Mouse (Mus musculus): ENCODE results near the gene Rem2. TPM values are rescaled to one million over a fixed set of nuclear protein-coding genes. Genes with fewer than 3 reads are reported as not detected.

Gene Rem2
- total RNA-seq, 2 experiments from 2014 or later: not detected

DNA sequence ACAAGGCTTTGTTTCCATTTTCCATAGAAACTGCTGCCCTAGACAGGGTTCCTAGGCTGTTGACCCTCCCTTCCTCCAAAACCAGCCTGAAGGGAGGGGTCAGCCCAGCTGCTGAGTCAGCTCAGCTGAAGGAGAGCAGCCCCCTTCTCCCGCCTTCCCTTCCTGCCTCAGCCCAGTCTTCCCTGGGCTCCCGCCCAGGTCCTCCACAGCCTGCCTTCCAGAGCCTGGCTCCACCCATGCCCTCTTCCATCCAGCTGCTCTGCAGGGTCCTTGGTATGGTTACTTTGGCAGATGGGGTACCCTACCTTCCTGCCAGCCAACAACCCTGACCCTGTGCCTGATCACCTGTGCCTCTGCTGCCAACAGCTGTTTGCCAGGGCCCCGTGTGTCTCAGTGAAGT lies 32.7 kb upstream of the Rem2 start:
- ATAC-seq (replicated peaks; ENCODE audit: low FRiP score, poor library complexity, severe bottlenecking): no peak

DNA sequence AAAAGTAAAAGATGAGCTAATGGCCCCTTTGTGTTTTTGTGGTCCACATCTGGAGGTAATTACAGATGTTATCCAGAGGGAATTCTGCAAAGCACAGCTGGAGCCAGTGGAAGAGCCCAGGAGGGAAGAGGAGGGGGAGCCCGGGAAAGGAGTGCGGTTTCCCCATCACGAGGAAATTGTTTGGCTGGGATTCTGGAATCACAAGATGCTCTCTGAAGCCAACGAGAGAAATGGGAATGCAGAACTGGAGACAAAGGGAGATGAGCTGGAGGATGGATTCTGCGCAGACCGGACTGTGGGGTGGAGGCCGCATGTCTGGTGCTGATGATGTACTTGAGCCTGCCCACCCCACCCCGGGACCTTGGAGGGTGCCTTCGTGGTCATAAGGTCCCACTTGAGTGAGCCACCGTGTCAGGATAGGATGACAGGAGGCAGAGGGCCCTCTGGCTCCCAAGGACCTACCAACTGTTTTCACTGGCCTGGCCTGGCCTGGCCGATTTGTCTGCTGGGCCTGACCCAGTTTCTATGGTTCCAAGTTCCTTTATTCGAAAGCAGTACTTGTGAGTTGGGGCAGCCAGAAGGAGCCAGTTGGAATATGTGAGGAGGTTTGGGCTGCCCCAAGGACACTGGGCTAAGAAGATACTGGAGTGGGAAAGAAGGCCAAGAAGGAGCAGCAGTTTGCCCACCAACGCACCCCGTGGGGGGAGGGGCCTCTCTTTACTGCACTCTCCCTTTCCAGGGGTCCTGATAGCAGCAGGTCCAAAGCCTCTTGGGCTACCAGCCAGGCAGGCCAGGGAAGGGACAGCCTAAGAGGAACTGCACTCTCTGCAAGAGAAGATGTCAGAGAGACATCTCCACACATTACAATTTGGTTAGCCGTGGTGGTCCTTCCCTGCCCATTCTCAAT lies 31.9 kb upstream of the Rem2 start:
- ATAC-seq (replicated peaks; ENCODE audit: low FRiP score, poor library complexity, severe bottlenecking): no peak

DNA sequence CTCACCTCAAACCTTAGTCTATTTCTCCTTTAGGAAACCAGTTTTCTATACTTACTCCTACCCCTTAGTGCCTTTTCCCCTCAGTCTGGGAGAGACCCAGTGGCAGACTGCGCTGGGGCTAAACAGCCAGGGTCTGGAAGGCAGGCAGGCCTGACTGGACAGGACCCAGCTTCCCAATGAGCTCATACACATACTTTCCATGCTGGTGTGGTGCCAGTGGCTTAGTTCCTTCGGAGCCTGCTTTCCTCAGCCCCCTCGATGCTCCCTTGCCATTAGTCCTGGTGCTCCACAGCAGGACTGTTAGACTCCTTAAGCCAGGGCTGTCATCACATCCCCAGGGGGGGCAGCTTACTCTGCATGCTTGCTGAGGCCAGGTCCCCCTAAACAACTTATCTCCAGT lies 30.4 kb upstream of the Rem2 start:
- no peak for ATAC-seq (replicated peaks; ENCODE audit: low FRiP score, poor library complexity, severe bottlenecking)

GRCm38 (mm10) chr14:54453566-54453965 lies 22.3 kb upstream of the Rem2 start:
- ATAC-seq (replicated peaks; ENCODE audit: low FRiP score, poor library complexity, severe bottlenecking): no peak

DNA sequence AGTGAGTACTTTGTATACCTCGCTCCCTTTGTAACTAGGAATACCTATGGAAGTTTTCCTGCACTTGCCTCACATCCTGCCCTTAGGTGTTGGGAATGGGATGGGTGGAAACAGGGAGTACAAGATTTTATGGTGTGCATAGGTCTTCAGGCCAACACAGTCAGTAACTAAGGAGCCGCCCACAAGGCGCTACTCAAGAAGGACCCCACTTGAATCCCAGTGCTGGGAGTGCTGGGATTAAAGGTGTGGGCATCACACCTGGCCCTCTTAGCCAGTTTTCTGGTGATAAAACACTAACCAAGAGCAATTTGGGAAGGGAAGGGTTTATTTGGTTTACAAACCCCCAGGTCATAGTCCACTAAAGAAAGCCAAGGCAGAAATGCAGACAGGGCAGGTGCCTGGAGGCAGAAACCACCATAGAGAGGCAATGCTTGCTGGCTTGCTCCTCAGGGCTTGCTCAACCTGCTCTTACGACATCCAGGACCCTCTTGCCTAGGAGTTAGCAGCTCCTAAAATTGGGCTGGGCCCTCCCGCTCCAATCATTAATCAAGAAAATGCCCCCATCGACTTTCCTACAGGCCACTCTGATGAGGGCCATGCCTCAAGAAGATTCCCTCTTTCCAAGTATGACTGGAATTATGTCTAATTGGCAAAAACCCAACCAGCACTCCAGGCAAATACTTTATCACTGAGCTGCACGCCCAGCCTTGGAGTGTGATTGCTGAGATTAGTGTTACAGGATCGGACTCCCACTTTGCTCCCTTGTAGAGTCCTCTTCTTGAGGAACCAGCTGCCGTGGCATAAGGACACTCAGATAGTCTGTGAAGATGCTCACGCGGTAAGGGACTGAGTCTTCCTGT lies 21.0 kb upstream of the Rem2 start:
- no peak for ATAC-seq (replicated peaks; ENCODE audit: low FRiP score, poor library complexity, severe bottlenecking)

GRCm38 (mm10) chr14:54457907-54458569 lies 17.9 kb upstream of the Rem2 start:
- ATAC-seq (replicated peaks; ENCODE audit: low FRiP score, poor library complexity, severe bottlenecking): no peak

GRCm38 (mm10) chr14:54462146-54462545 lies 13.8 kb upstream of the Rem2 start:
- ATAC-seq (replicated peaks; ENCODE audit: low FRiP score, poor library complexity, severe bottlenecking): no peak

- peak; percentile 46 for ATAC-seq (replicated peaks; ENCODE audit: low FRiP score, poor library complexity, severe bottlenecking)
These were observed 12.6 kb upstream of the Rem2 start for GRCm38 (mm10) chr14:54463108-54463958.

GRCm38 (mm10) chr14:54463959-54464292 lies 12.0 kb upstream of the Rem2 start, which contains the start of gene Lrp10:
Gene Lrp10 (plus strand): TSS chr14:54464137.
- ATAC-seq (replicated peaks; ENCODE audit: low FRiP score, poor library complexity, severe bottlenecking): peak; percentile 90

DNA sequence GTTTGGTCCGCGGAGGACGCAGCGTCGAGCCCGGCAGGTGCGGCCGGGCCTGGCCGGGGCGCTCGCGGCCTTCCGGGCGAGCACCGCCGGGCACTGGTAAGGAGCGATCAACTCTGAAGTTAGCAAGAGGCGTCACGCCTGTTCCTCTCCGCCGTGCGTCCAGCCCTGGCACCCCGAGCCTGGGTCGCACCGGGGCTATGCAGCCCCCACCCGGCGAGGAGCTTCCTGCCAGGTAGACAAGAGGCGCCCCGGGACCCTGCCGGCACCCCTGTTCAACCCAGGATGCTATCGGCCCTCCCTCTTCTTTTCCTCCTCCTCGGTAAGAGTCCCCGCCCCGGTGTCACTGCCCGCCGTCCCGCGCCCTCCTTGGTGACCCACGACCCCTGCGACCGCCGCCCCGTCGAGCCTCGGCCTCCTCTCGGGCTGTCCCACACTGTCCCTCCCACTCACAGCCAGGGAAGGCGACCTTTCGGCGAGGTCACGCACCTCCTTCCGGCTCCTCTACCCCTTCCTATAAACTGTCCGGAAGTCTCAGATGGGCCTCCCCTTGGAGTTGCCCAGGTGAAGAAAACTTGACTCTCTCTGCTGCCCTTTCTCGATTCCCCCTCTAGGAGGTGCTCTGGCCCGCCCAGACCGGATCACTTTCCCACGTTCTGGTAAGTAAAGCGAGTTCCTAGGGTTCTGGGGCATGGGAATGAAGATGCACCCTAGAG lies 11.5 kb upstream of the Rem2 start:
- ATAC-seq (replicated peaks; ENCODE audit: low FRiP score, poor library complexity, severe bottlenecking): peak; percentile 81

DNA sequence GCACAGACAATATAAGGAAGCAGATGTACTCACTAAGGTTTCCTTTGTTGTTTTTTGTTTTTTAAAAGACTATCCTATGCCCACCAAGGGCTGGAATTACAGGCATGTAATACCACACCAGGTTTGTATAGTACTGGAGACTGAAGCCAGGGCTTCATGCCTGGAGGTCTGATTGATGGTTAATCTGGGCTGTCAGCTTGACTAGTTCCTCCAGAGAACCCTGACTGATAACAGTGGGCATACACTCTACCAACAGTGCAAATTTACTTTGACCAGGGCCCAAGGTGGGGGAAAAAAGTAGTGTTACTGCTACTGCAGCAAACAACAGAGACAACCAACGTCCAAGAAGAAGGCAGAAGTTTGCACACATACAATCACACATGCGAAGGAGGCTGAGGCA lies 4.4 kb upstream of the Rem2 start:
- no peak for ATAC-seq (replicated peaks; ENCODE audit: low FRiP score, poor library complexity, severe bottlenecking)

DNA sequence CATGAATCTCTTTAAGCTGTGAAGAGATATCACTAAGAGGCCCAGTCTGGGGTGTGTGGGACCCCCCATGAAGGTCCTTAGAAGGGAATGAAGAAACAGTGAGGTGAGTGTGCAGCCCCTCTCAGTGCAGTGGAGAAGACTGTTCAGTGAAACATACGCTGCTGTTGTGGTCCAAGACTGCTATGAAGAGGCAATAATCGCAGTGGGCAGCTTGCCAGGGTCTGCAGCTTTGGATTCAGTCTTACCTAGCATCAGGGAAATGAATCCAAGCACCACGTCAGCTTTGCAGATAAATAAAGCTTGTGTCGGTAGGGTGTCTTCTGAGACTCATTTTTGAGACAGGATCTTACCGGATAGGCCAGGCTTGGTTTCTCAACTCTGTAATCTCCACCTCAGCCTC lies 3.2 kb upstream of the Rem2 start:
- ATAC-seq (replicated peaks; ENCODE audit: low FRiP score, poor library complexity, severe bottlenecking): no peak

DNA sequence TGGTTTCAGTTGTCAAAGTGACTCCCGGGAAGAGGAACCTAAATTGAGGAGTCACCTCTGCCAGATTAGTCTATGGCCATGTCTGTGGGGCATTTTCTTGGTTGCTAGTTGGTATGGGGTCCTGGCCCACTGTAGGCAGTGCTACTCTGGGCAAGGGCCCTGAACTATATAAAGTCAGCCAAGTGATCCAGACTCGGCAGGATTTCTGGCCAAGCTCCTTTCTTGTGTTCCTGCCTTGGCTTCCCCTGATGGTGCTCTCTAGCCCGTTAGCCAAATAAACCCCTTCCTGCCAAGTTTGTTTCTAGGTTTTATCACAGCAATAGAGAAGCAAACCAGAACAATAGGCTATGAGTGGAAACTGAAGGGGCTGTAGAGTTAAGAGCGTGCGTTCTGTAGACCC lies 1.2 kb upstream of the Rem2 start:
- no peak for ATAC-seq (replicated peaks; ENCODE audit: low FRiP score, poor library complexity, severe bottlenecking)

DNA sequence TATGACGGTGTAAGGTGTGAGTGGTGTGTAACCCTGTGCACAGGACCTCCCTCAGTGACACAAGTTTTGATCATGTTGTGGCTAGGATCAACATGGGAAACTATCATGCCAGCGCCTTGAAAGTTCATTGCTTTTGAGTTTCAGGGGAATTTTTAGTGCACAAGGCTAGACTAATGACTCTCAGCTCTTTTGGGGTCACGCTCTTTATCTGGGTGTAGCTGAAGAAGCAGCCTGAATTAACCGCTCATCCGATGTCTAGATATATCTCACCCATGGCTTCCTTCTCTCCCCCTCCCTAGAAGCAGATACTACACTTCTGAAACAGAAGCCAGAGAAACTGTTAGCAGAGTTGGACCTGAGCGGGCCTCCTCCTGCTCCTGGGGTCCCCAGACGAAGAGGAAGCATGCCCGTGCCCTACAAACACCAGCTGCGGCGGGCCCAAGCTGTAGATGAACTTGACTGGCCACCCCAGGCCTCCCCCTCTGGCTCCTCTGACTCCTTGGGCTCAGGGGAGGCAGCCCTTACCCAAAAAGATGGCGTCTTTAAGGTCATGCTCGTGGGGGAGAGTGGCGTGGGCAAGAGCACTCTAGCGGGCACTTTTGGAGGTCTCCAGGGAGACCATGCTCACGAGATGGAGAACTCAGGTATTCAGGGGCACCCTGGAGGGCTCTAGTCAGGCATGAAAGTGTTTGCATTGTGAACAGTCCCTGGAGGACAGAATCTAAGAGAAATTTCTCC lies 1.4 kb downstream of the Rem2 start:
- no peak for ATAC-seq (replicated peaks; ENCODE audit: low FRiP score, poor library complexity, severe bottlenecking)

DNA sequence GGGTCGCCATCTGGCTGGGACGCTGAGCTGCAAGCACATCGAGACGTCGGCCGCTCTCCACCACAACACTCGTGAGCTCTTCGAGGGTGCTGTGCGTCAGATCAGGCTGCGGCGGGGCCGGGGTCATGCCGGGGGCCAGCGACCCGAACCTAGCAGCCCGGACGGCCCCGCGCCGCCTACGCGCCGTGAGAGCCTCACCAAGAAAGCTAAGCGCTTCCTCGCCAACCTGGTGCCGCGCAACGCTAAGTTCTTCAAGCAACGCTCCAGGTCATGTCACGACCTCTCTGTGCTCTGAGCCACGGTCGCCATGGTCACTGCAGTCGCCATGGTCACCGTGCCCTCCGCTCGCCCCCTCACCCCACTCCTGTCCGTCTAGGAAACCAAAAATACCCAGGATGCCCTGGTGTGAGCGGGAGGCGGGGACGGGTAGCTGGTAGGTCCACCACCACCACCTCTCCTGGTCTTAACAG lies 3.6 kb downstream of the Rem2 start:
- no peak for ATAC-seq (replicated peaks; ENCODE audit: low FRiP score, poor library complexity, severe bottlenecking)

- ATAC-seq (replicated peaks; ENCODE audit: low FRiP score, poor library complexity, severe bottlenecking): no peak
These were observed 4.8 kb downstream of the Rem2 start for GRCm38 (mm10) chr14:54480673-54481072.

DNA sequence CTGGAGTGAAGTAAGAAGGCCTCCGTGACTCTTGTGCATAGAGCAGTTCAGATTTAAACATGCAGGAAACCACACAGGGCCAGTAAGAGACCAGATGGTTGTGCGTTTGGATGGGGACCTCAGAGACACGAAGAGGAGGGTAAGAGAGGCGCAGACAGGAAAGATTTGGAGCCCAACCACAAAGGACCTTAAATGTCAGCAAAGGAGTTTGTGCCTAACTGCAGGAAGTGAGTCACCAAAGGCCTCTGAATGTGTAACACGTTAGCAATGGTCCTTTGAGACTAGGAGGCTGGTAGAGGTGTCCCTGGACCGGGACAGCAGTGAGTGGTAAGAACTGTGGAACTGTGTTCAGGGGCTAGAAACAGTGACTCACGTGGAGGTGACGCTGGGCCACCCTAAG lies 5.5 kb downstream of the Rem2 start:
- ATAC-seq (replicated peaks; ENCODE audit: low FRiP score, poor library complexity, severe bottlenecking): no peak

DNA sequence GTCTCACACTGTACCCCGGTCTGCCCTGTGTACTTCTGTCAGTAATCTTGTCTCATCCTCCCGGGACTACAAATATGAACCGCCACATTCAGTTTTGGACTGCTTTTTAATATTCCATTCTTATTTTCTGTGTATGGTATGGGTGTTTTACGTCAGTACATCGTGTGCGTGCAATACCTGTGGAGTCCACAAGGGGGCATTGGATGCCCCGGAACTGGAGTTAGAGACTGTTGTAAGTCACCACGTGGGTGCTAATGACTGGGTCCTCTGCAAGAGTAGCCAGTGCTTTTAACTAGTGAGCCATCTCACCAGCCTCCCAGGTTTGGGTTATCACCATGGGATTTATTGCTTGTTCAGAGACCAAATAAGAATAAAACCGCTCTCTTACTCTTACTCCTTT lies 6.6 kb downstream of the Rem2 start:
- peak; percentile 67; the same call in 1 of the 2 replicates for ATAC-seq (replicated peaks; ENCODE audit: low FRiP score, poor library complexity, severe bottlenecking)
